Mouse (Mus musculus) lung, postnatal 0 days (tissue): ENCODE data around the gene Hoxc11.

Experiments used
- CTCF ChIP-seq: IDR thresholded peaks from 2 replicates; pipeline ENCODE4 v1.5.1; 2016; ENCODE audit warnings: antibody characterized with exemption, mild to moderate bottlenecking
- EP300 ChIP-seq: IDR thresholded peaks from 2 replicates; pipeline ENCODE4 v1.6.1; 2016; ENCODE audit warnings: antibody characterized with exemption, mild to moderate bottlenecking, control low read depth

DNA sequence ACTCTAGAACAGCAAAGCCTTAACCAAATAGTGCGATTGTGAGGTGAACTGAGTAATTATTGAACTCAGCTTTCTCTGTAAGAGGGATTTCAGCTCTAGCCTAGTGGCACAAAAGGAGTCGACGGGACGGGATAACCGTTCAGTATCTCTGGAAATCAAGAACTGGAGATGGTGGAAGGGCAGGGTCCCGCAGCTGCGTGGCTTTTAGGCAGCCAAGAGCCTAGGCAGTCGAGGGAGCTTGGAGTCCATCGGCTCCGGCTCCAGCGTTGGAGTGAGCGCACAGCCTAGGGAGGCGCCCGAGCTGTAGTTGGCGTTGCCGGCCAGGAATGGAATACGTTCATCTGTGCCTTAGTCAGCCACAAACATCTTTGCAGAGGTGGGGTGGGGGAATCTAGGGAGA lies 51.1 kb downstream of the Hoxc11 start:
- TF ChIP-seq CTCF (no peak), EP300 (no peak)
